Mouse (Mus musculus): ENCODE measurements at regions not wholly inside any gene's neighbourhood (a gene's known extent, or its start where the extent isn't known, plus 50 kb on each side); places are given as distances from the start of the nearest gene placed in this dataset.
A peak's percentile ranks its signal among the peaks of the same experiment; 100 is the strongest.

- no peak for DNase-seq
Measured at GRCm38 (mm10) chr1:186572651-186573050, 133.1 kb downstream of the Tgfb2 start.

GRCm38 (mm10) chr1:186572092-186572491, 133.7 kb downstream of the Tgfb2 start:
- DNase-seq, result no peak

DNA sequence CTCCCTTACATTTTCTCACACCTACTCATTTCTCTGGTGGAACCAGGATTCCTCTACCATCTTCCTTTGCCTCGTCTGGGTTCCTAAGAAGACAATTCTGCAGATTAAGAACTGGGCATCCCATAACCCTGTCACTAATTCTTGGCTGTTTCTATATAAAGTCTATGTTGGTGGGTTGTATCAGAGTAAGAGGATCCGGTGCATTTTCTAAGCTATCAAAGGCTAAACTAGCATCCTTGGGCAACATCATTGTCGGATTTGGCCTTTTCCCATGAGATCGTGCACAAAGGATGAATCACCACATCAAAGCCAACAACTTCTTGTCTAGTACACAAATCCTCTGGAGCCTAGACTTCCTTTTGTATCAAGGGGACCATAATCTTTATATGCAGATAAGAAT, 137.3 kb downstream of the Tgfb2 start:
- DNase-seq, result no peak

- no peak for DNase-seq
Measured at GRCm38 (mm10) chr1:186568076-186568475, 137.7 kb downstream of the Tgfb2 start.

GRCm38 (mm10) chr1:186567136-186567826, 138.5 kb downstream of the Tgfb2 start:
- DNase-seq, result no peak

DNA sequence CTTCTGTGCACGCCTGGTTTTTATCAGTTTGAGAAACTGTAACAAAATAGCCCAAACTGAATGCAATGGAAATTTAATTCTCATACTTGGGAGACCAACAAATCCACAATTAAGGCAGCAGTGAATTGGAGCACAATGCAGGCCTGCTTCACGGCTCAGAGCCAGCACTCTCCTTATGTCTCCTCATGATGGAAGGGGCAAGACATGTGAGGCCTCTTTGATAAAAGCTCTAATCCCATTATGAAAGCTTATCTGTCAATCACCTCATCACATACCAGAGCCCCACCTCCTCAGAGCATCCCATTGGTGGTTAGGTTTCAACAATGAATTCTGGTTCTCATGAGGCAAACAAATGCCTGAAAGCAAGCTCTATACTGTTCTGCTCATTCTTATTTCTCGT, 143.8 kb downstream of the Tgfb2 start:
- DNase-seq, result peak; percentile 74 to 79

DNA sequence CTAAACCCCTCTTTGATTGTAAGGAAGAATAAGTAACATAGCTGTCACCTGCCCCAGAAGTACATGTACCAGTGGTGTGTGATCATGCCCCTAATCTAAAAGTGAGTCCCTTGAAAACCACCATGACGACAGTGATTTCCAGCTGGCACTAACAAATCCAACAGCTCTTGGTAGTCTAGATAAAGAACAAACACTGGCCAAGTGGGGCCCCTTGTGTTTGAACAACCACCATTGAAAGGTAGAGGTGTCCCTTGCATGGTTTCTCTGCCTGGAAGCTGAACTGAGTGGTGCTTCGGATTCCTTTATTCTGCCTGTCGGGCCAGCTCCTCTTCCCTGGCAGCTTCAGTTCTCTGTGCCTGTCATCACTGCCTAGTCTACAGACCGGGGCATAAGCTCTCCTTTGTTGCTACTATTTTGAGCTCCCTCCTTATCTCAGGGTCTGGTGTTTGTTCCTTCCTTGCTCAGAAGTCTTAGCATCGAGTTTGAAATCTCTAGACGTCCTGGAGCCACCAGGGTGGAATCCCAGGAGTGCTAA, 150.3 kb downstream of the Tgfb2 start:
- peak; percentile 26 to 37 for DNase-seq

DNA sequence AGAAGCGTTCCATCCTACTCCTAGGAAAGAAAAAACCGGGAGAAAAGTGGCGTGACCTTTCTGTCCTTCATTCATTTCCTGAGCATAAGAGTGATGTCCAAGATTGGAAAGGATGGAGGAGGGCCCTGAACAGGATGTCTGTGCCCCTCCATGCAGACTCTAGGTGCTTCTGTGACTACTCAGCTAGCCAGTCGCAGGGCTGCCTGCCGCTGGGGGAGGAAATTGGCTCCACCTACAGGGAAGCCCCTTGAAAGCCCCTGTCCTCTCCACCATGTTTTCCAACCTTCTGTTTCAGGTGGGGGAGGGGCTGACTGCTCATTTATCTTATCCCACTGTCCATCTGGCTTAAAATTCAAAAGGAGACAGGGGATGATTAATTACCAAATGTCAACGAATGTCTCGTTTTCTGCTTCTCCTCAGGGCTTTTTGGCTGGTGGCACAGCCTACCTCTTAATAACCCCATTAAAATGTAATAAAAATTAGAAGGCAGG, 151.2 kb downstream of the Tgfb2 start:
- DNase-seq, result peak; percentile 91 to 93

DNA sequence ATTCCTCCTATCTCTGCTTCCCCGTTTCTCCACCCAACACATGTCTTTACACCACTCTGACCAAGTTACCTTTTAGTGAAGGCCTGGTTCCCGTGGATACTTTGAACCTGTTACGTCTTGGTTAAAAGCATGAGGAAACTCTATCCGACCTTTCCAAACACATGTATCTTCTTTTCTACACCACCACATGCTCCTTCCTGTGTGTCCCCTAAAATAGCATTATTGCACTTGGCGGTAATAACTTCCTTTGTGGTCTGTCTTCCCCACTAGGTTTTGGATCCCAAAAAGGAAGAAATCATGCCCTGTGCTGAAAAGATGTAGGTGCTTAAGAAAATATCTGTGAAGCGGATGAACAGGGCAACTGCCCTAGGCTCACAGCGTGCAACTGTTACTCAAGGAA, 153.1 kb downstream of the Tgfb2 start:
- DNase-seq, result no peak

DNA sequence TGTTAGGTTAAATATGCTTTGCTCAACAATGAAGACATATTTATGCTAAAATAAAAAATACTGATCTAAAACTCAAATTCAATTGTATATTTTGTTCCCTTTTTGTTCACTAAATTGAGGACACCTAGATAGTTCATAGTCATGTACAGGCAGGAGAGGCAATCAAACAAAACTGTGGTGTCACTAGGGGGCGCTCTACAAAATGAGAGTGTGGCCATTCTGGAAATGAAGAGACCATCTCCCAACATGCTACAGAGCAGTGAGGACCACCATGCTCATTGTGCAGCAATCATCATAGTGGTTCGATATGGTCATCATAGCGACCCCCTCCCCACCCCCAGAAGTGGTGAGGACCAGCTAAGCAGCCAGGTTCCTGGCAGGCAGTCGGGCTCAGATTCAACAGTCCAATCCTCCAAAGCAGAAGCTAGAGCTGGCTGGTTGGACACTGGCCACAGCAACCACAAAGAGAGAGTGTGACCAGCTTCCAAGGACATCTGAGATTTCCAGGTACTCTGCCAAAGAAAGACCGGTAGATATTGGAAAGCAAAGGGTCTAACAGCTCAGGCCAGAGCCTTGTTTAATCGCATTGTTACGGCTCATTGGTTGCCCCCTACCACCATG, 155.4 kb downstream of the Tgfb2 start:
- peak; percentile 89 to 95 for DNase-seq

DNA sequence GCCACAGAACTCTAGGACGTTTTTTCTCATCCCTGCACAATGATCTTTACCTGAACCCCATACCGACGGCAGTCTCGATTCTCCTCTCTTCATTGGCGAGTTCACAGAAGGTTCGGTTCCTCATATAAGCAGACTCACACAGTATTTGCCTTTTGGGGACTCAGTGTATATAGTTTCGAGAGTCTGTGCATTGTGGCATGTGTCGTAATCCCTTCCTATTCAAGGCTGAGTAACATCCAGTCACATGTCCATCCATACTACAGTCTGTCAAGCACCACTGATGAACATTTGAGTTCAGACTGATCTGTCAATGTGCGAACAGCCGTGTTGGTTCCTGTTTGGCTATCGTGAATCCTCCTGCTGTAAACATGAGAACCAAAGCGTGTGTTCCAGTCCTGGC, 156.6 kb downstream of the Tgfb2 start:
- no peak for DNase-seq

- DNase-seq, result no peak
Measured at GRCm38 (mm10) chr1:186546386-186547185, 159.2 kb downstream of the Tgfb2 start.

GRCm38 (mm10) chr1:186540070-186540469, 165.7 kb downstream of the Tgfb2 start:
- DNase-seq, result no peak

DNA sequence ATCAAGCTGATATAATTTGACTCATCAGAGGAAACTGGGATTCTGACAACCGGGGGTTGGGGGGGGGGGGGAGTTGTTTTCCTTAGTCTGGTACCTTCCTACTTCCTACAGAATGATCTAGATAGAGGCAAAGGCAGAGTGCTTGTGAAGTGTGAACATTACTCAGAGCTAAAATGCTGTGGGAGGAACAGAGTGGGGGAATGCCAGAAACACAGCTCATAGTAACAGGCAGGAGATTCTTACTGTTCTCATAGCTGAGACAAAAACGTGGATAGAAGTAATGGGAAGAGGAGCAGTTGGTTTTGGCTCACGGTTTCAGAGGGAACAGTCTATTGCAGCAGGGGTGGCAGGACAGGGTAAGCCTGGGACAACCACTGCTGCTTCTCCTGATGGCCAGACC, 167.6 kb downstream of the Tgfb2 start:
- no peak for DNase-seq

- DNase-seq, result no peak
Measured at GRCm38 (mm10) chr1:186515976-186516375, 189.8 kb downstream of the Tgfb2 start.

DNA sequence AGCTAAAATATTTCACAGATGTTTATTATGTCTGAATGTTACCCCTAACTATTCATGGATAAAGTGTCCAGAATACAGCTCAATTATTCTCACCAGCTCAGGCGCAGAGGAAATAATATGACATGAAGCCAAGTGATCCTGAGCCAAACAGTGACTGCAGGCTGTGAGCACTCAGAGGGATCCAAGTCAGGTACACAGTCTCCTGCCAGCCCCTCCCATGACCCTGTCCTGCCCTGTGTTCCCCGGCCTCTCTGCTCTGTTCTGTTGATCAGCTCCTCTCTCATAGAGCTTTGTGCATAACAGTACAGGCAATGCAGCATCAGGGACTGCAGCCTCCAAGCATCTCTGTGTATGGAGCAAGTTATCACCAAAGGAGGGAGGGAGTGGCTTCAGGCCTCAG, 190.7 kb downstream of the Tgfb2 start:
- peak; percentile 47 to 49 for DNase-seq

GRCm38 (mm10) chr1:186513861-186514260, 191.9 kb downstream of the Tgfb2 start:
- DNase-seq, result no peak

- DNase-seq, result no peak
Measured at GRCm38 (mm10) chr1:186510531-186510930, 195.3 kb downstream of the Tgfb2 start.

- no peak for DNase-seq
Measured at GRCm38 (mm10) chr1:186508358-186508757, 197.4 kb downstream of the Tgfb2 start.

DNA sequence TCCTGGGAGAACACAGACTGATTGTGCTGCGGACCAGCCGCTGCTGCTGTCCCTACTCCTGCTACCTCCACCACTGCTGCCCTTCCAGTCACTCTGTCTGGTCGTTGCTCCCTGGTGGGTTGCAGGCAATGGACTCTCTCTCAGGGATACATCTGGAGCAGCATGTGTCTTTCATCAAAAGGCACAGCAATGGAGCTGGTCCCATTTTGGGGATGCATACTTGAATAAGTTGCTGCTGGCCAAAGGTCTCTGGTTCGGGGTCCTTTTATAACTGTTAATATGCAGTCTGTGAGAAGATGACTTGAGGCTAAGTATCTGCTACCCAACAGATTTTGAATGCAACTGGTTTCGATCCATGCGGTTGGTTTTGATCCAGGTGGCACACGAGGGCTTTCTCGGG, 197.8 kb downstream of the Tgfb2 start:
- DNase-seq, result no peak

DNA sequence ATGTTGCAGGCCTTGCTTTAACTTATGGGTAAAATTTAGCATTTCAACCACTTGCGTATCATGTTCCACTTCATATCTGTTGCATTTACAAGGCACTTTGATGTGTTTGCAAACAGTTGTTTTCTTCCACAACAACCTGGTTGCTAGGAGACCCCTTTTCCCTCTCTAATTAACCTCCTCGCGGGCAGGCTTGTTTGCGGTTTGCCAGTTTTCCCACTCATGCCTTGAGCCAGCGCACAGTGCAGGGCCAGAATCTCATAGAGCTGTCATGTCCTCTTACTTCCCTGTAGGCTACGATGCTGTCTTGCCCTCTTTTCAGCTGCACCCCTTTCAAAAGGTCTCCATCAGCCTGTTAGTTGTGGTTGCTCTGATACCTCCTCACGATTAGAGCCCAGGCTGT, 199.3 kb downstream of the Tgfb2 start:
- DNase-seq, result peak; percentile 37 to 48

DNA sequence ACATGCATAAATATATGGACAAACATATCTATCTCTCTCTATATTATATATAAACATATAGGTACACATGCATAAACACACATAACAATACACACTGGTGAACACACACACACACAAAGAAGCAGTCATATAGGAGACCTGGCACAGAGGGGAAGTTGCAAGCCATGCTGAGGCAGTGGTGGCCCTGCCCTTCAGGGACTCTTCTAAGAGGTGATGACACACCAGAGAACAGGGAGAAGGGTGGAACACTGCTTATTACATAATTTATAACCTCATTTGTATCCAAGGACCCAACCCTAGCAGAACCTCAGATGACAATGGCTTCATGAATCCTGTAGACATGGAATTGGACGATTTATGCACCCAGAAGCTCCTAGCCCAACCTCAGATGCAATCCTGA, 199.9 kb downstream of the Tgfb2 start:
- no peak for DNase-seq

DNA sequence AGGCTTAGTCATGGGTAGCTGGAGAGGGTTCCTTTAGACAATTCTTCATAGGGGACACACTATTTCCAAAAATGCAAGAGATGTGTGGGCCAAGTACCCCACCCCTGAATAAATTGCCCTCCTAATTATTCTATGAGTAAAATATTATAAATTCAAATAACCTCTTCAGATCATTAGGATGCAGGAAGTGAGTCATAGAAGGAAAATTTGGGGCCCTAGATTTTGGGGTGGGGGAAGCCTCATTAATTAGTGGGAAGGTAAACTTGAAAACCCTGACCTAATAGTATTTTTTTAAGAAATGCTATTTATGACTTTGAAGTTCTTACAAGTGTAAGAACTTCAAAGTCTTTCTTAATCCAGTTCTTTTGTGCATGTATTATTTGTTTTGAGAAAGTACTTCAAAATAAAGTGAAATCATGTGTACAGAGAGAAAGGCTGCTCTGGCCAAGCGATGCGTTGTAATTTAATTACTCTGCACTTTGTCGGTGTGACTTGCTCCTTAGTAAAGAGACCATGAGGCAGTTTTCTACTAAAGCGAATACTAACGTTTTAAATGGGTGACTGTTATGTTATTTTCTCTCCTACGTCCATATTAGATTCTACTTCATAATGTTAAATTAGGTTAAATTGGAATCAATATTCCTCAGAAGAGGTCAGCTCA, 200.6 kb downstream of the Tgfb2 start:
- DNase-seq, result no peak
